Mouse (Mus musculus): ENCODE data around the gene Gm7102. TPM values are rescaled to one million over a fixed set of nuclear protein-coding genes. Genes with fewer than 3 reads are reported as not detected.
"Not testable (repeated sequence)": the region's sequence is repeated elsewhere in the genome, so short reads cannot be mapped to it uniquely, and the experiment has no call there.

Gene Gm7102
- not detected in 2 replicates for total RNA-seq (2021)
- long read RNA-seq, experiment 1: 0 reads
- long read RNA-seq, experiment 2: 0 reads

GRCm38 (mm10) chr19:61175756-61176324, at the start of gene Gm7102:
Gene Gm7102 (minus strand): TSS chr19:61176309.
- DNase-seq: peak; percentile 7

- DNase-seq: peak; percentile 25
Measured at GRCm38 (mm10) chr19:61224678-61225525, 48.8 kb upstream of the Gm7102 start.

- peak; percentile 29 for DNase-seq
Measured at GRCm38 (mm10) chr19:61223706-61224328, 47.7 kb upstream of the Gm7102 start.

- DNase-seq: peak; percentile 32
Measured at GRCm38 (mm10) chr19:61207506-61207905, 31.4 kb upstream of the Gm7102 start.

DNA sequence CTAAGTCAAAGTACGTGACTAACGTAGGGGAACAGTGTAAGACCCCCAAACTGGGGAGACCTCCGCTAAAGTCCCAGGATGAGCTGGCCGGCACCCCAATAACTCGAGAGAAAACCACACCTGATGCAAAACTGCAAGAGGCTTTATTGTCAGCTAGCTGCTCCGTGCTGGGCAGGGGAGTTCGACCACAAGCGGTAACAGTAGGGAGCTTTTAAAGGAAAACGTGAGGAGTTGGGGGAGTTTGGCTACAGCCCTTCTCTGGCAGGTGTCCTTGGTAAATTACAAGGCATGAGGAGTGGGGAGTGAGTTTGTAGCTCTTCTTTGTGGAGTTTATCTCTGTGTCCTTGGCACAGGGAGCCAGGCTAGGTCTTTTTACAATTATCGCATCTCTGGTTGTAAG, 23.7 kb upstream of the Gm7102 start:
- DNase-seq: peak; percentile 26

DNA sequence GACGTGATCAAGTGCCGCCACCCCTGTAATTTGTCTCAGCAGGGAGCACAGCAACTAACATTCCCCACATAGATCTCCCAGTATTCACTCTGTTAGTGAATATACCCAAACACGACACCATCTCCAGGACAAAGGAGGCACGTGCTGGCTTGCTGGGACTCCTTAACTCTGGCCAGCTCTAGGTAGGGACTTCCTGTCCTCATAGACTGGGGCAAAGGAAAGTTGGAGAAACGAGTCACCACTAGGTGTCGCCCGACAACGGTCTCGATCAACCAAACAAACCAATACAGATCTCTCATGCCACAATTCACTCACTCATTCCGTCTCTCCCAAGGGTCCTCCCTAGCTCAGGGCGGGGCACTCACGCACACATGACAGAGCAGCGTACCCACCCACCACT, 23.2 kb upstream of the Gm7102 start:
- DNase-seq: peak; percentile 92

- DNase-seq: not testable (repeated sequence)
Measured at GRCm38 (mm10) chr19:61183590-61183989, 7.5 kb upstream of the Gm7102 start, which contains the start of gene Gm6020. Gene Gm6020 (plus strand): TSS chr19:61183890.

DNA sequence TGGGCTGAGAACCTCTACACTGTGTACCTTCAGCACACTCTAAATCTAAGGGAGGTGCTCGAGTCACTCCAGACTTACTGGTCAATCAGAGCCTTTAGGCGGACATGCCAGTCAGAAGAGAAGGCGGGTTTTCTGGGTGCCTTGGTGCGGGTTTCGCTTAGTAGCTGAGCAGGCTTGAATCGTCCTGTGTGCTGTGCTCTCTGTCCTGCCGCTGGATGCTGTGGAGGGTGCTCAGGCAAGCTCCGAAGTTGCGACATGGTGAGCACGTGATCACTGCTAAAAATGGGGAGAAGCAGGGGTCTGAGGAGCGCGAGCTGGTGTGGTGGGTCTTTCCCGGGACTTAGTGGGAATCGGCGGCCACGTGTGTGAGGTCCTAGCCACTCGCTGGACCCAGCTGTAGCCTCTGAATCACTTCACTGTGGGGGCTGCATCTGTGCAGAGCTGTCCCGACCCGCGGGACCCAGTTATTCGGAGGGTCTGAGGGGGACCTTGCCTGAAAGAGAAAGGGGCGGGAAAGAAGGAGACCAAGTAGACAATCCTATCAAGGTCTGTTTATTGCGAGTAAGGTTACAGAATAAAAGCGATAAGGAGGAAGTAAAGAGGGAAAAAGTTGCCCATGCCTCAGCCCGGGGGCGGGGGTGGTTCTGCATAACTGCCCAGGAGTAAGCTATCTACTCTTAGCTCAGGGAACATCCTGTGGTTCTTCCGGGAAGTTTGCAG, 24.2 kb downstream of the Gm7102 start:
- DNase-seq: peak; percentile 31

DNA sequence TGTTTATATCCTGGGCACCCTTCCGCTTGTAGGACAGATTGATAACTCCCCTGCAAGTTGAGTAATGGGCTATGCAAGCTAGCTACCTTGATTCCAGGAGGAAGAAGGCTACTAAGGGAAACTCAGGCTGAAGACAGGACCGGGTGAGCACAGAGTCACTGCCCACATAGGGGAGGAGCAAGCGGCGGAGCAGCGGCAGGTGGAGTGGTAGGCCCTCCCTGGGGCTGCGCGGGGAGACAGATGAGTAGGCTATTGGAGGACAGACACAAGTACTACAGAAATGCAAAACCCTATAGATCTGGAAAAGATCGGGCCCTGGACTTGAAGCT, 24.8 kb downstream of the Gm7102 start:
- peak; percentile 32 for DNase-seq

GRCm38 (mm10) chr19:61141299-61141698, 34.8 kb downstream of the Gm7102 start:
- DNase-seq: no peak

DNA sequence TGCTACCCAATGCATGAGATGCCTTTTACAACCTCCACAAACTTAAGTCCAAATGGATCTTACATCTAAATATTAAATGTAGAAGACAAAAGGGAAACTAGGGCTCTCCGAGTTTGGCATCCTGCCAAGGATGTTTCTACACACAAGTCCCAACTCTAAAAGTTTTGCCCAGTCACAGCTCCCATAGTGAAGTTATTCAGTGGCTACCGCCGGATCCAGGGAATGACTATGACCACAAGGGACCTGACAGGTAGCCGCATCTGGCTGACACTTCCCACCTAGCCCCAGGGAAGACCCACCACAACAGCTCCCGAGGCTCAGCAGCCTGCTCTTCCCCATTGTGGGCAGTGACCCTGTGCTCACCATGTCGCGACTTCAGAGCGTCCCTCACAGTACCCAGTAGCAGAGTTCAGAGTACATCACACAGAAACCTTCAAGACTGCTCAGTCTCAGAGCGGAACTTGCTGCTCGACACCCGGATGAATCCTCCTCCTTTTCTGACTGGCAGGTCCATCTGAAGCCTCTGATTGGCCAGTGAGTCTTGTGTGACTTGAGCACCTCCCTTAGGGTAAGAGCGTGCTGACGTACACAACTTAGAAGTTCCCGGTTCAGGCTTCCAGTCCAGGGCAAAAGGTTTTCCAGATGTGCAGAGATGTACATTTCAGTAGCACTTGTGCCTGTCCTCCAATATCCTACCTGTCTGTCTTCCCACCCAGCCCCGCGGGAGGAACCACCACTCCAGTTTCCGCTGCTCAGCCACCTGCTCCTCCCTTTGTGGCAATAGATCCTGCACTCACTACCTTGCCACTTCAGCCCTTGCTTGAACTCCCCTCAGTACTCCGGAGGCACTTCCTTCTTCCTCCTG, 35.5 kb downstream of the Gm7102 start, which contains the start of gene Zfp950:
Gene Zfp950, minus strand, starts transcription at position 499 of the 865 bp plus-strand sequence.
- peak; percentile 92 for DNase-seq

DNA sequence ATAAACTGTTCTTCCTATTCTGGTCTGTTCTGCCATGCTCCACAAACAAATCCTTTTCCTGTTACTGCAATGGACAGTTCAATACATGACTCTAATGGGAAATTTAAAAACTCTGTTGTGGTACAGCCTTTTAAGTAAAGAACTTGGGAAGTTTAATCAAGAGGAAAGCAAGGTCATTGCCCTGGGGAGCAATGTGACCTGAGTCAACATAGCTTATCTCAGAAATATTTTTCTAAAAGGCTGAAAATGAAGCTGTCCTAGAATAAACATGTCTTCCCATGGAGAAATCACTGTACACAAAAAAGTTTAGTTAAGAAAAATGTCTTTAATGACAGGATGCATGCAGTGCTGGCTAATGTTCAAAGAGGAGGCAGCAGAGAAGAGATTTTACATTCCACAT, 37.5 kb downstream of the Gm7102 start:
- no peak for DNase-seq

- DNase-seq: no peak
Measured at GRCm38 (mm10) chr19:61131096-61131495, 45.0 kb downstream of the Gm7102 start.

Other genes starting within 250 kb of the Gm7102 start
- gene Zfp950, start 35.5 kb downstream of the Gm7102 start, total RNA-seq (2021): 25.2 and 26.7 TPM in 2 replicates
- not detected in 2 replicates for gene Gm6020, start 7.6 kb upstream of the Gm7102 start, total RNA-seq (2021)
- gene Csf2ra, start 52.1 kb upstream of the Gm7102 start, total RNA-seq (2021): 17.8 and 21.0 TPM in 2 replicates
- not detected in 2 replicates for gene Gm21060, start 120.8 kb upstream of the Gm7102 start, total RNA-seq (2021)